Mouse (Mus musculus): ENCODE measurements at regions not wholly inside any gene's neighbourhood (a gene's known extent, or its start where the extent isn't known, plus 50 kb on each side); places are given as distances from the start of the nearest gene placed in this dataset.

- Histone ChIP-seq H3K9me3 (ENCODE audit: control insufficient read depth, low read length) (no peaks in the 10 kb centered on the region), H3K9ac (ENCODE audit: low read depth, low read length) (no peak overlapping the region), H3K4me3 (ENCODE audit: low read depth, low read length) (no peak overlapping the region), H3K4me1 (replicated peaks; ENCODE audit: control insufficient read depth, insufficient read depth, low read length) (no peaks in the 10 kb centered on the region), H3K4me2 (no peak overlapping the region), H3K27ac (ENCODE audit: low read depth, low read length) (no peak overlapping the region), H3K36me3 (ENCODE audit: control insufficient read depth, insufficient read depth, low read length) (no peaks in the 10 kb centered on the region), H3K27me3 (replicated peaks; ENCODE audit: control insufficient read depth, insufficient read depth, low read length) (no peaks in the 10 kb centered on the region)
- ATAC-seq (replicated peaks; ENCODE audit: low FRiP score): no peak
- DNase-seq (ENCODE audit: low spot score): no peak
- WGBS: 87% methylated on average over 6 of the region's 6 CpGs
Measured at GRCm38 (mm10) chr1:186413886-186414245, 291.9 kb downstream of the Tgfb2 start.

- no peak overlapping the region for H3K4me2 ChIP-seq
- H3K4me3 ChIP-seq (ENCODE audit: low read depth, low read length): no peak overlapping the region
- ATAC-seq (replicated peaks; ENCODE audit: low FRiP score) (no peak), DNase-seq (ENCODE audit: low spot score) (no peak)
- H3K9me3 ChIP-seq (ENCODE audit: control insufficient read depth, low read length): no peaks in the 10 kb centered on the region
- H3K27ac ChIP-seq (ENCODE audit: low read depth, low read length): no peak overlapping the region
- no peaks in the 10 kb centered on the region for H3K4me1 ChIP-seq (replicated peaks; ENCODE audit: control insufficient read depth, insufficient read depth, low read length)
- H3K27me3 ChIP-seq (replicated peaks; ENCODE audit: control insufficient read depth, insufficient read depth, low read length): no peaks in the 10 kb centered on the region
- H3K36me3 ChIP-seq (ENCODE audit: control insufficient read depth, insufficient read depth, low read length): no peaks in the 10 kb centered on the region
- WGBS: 82% methylated on average over 21 of the region's 21 CpGs
- H3K9ac ChIP-seq (ENCODE audit: low read depth, low read length): no peak overlapping the region
Measured at GRCm38 (mm10) chr1:186413064-186413885, 292.5 kb downstream of the Tgfb2 start.

- no peaks in the 10 kb centered on the region for H3K27me3 ChIP-seq (replicated peaks; ENCODE audit: control insufficient read depth, insufficient read depth, low read length)
- H3K9me3 ChIP-seq (ENCODE audit: control insufficient read depth, low read length): no peaks in the 10 kb centered on the region
- ATAC-seq (replicated peaks; ENCODE audit: low FRiP score) (no peak), DNase-seq (ENCODE audit: low spot score) (no peak)
- no peak overlapping the region for H3K9ac ChIP-seq (ENCODE audit: low read depth, low read length)
- H3K4me3 ChIP-seq (ENCODE audit: low read depth, low read length): no peak overlapping the region
- no peaks in the 10 kb centered on the region for H3K4me1 ChIP-seq (replicated peaks; ENCODE audit: control insufficient read depth, insufficient read depth, low read length)
- no peak overlapping the region for H3K4me2 ChIP-seq
- H3K36me3 ChIP-seq (ENCODE audit: control insufficient read depth, insufficient read depth, low read length): no peaks in the 10 kb centered on the region
- H3K27ac ChIP-seq (ENCODE audit: low read depth, low read length): no peak overlapping the region
- WGBS: 84% methylated on average over 2 of the region's 2 CpGs
Measured at GRCm38 (mm10) chr1:186412296-186412695, 293.5 kb downstream of the Tgfb2 start.

- no peak for ATAC-seq (replicated peaks; ENCODE audit: low FRiP score)
- Histone ChIP-seq H3K9me3 (ENCODE audit: control insufficient read depth, low read length) (no peaks in the 10 kb centered on the region), H3K27me3 (replicated peaks; ENCODE audit: control insufficient read depth, insufficient read depth, low read length) (no peaks in the 10 kb centered on the region), H3K4me2 (no peak overlapping the region), H3K9ac (ENCODE audit: low read depth, low read length) (no peak overlapping the region), H3K27ac (ENCODE audit: low read depth, low read length) (no peak overlapping the region), H3K36me3 (ENCODE audit: control insufficient read depth, insufficient read depth, low read length) (no peaks in the 10 kb centered on the region), H3K4me3 (ENCODE audit: low read depth, low read length) (no peak overlapping the region), H3K4me1 (replicated peaks; ENCODE audit: control insufficient read depth, insufficient read depth, low read length) (no peaks in the 10 kb centered on the region)
- WGBS: 71% methylated on average over 10 of the region's 10 CpGs
- no peak for DNase-seq (ENCODE audit: low spot score)
Measured at GRCm38 (mm10) chr1:186408986-186409441, 291.9 kb upstream of the Lyplal1 start.

- Histone ChIP-seq H3K9me3 (ENCODE audit: control insufficient read depth, low read length) (no peaks in the 10 kb centered on the region), H3K4me1 (replicated peaks; ENCODE audit: control insufficient read depth, insufficient read depth, low read length) (no peaks in the 10 kb centered on the region), H3K36me3 (ENCODE audit: control insufficient read depth, insufficient read depth, low read length) (no peaks in the 10 kb centered on the region), H3K4me3 (ENCODE audit: low read depth, low read length) (no peak overlapping the region), H3K4me2 (no peak overlapping the region), H3K9ac (ENCODE audit: low read depth, low read length) (no peak overlapping the region), H3K27me3 (replicated peaks; ENCODE audit: control insufficient read depth, insufficient read depth, low read length) (no peaks in the 10 kb centered on the region), H3K27ac (ENCODE audit: low read depth, low read length) (no peak overlapping the region)
- DNase-seq (ENCODE audit: low spot score): no peak
- ATAC-seq (replicated peaks; ENCODE audit: low FRiP score): no peak
- WGBS: 38% methylated on average over 8 of the region's 8 CpGs
Measured at GRCm38 (mm10) chr1:186407656-186408055, 290.5 kb upstream of the Lyplal1 start.

GRCm38 (mm10) chr1:186405693-186406092 is 288.6 kb upstream of the Lyplal1 start:
- DNase-seq (ENCODE audit: low spot score) (no peak), ATAC-seq (replicated peaks; ENCODE audit: low FRiP score) (no peak)
- H3K9ac ChIP-seq (ENCODE audit: low read depth, low read length): no peak overlapping the region
- H3K4me3 ChIP-seq (ENCODE audit: low read depth, low read length): no peak overlapping the region
- H3K4me1 ChIP-seq (replicated peaks; ENCODE audit: control insufficient read depth, insufficient read depth, low read length): no peaks in the 10 kb centered on the region
- H3K27me3 ChIP-seq (replicated peaks; ENCODE audit: control insufficient read depth, insufficient read depth, low read length): no peaks in the 10 kb centered on the region
- no peak overlapping the region for H3K4me2 ChIP-seq
- H3K9me3 ChIP-seq (ENCODE audit: control insufficient read depth, low read length): no peaks in the 10 kb centered on the region
- no peak overlapping the region for H3K27ac ChIP-seq (ENCODE audit: low read depth, low read length)
- 57% methylated on average over 5 of the region's 5 CpGs for WGBS
- no peaks in the 10 kb centered on the region for H3K36me3 ChIP-seq (ENCODE audit: control insufficient read depth, insufficient read depth, low read length)

GRCm38 (mm10) chr1:186399762-186400161 is 282.7 kb upstream of the Lyplal1 start:
- Histone ChIP-seq H3K4me3 (ENCODE audit: low read depth, low read length) (no peak overlapping the region), H3K9me3 (ENCODE audit: control insufficient read depth, low read length) (no peaks in the 10 kb centered on the region), H3K27me3 (replicated peaks; ENCODE audit: control insufficient read depth, insufficient read depth, low read length) (no peaks in the 10 kb centered on the region), H3K27ac (ENCODE audit: low read depth, low read length) (no peak overlapping the region), H3K4me1 (replicated peaks; ENCODE audit: control insufficient read depth, insufficient read depth, low read length) (no peaks in the 10 kb centered on the region), H3K4me2 (no peak overlapping the region), H3K36me3 (ENCODE audit: control insufficient read depth, insufficient read depth, low read length) (no peaks in the 10 kb centered on the region), H3K9ac (ENCODE audit: low read depth, low read length) (no peak overlapping the region)
- DNase-seq (ENCODE audit: low spot score) (no peak), ATAC-seq (replicated peaks; ENCODE audit: low FRiP score) (no peak)
- 19% methylated on average over 8 of the region's 8 CpGs for WGBS

- Histone ChIP-seq H3K9ac (ENCODE audit: low read depth, low read length) (no peak overlapping the region), H3K36me3 (ENCODE audit: control insufficient read depth, insufficient read depth, low read length) (no peaks in the 10 kb centered on the region), H3K4me2 (no peak overlapping the region), H3K4me3 (ENCODE audit: low read depth, low read length) (no peak overlapping the region), H3K9me3 (ENCODE audit: control insufficient read depth, low read length) (no peaks in the 10 kb centered on the region), H3K27me3 (replicated peaks; ENCODE audit: control insufficient read depth, insufficient read depth, low read length) (no peaks in the 10 kb centered on the region), H3K4me1 (replicated peaks; ENCODE audit: control insufficient read depth, insufficient read depth, low read length) (no peaks in the 10 kb centered on the region), H3K27ac (ENCODE audit: low read depth, low read length) (no peak overlapping the region)
- 56% methylated on average over 5 of the region's 5 CpGs for WGBS
- DNase-seq (ENCODE audit: low spot score): no peak
- no peak for ATAC-seq (replicated peaks; ENCODE audit: low FRiP score)
Measured at GRCm38 (mm10) chr1:186393005-186393404, 275.9 kb upstream of the Lyplal1 start.

GRCm38 (mm10) chr1:186384440-186384839 is 267.3 kb upstream of the Lyplal1 start:
- Histone ChIP-seq H3K27ac (ENCODE audit: low read depth, low read length) (no peak overlapping the region), H3K36me3 (ENCODE audit: control insufficient read depth, insufficient read depth, low read length) (no peaks in the 10 kb centered on the region), H3K27me3 (replicated peaks; ENCODE audit: control insufficient read depth, insufficient read depth, low read length) (no peaks in the 10 kb centered on the region), H3K4me1 (replicated peaks; ENCODE audit: control insufficient read depth, insufficient read depth, low read length) (no peaks in the 10 kb centered on the region), H3K4me2 (no peak overlapping the region), H3K4me3 (ENCODE audit: low read depth, low read length) (no peak overlapping the region), H3K9ac (ENCODE audit: low read depth, low read length) (no peak overlapping the region), H3K9me3 (ENCODE audit: control insufficient read depth, low read length) (no peaks in the 10 kb centered on the region)
- WGBS: 67% methylated on average over 4 of the region's 4 CpGs
- no peak for DNase-seq (ENCODE audit: low spot score)
- no peak for ATAC-seq (replicated peaks; ENCODE audit: low FRiP score)

Data from liver, embryonic 11.5 days (tissue).